Mouse (Mus musculus) limb, embryonic 14.5 days (tissue): ENCODE data around the gene Pcbp3. TPM values are rescaled to one million over a fixed set of nuclear protein-coding genes. Genes with fewer than 3 reads are reported as not detected.

Experiments
- ATAC-seq: fragments of 200-750 bp; cut with Nextera tagmentation; 2 replicates; pipeline ENCODE4 v1.8.0; 2017; ENCODE audit warnings: low read depth, moderate number of reproducible peaks, moderate TSS enrichment; ENCODE audit not compliant: low FRiP score
- DNase-seq: peaks from one replicate; pipeline ENCODE4 v3.0.0-alpha.2; 2015; ENCODE audit warnings: low spot score
- H3K27ac ChIP-seq: fragments of 300-500 bp; sonication (generic); replicated peaks from 2 replicates; pipeline ENCODE4 v1.5.1; 2014; ENCODE audit warnings: low read depth, mild to moderate bottlenecking, low read length, moderate library complexity, mixed read lengths
- H3K27me3 ChIP-seq: fragments of 300-500 bp; sonication (generic); 2 replicates; pipeline ENCODE4 v1.6.1; 2014; ENCODE audit warnings: low read length, mixed read lengths; ENCODE audit not compliant: control insufficient read depth, insufficient read depth
- H3K36me3 ChIP-seq: fragments of 300-500 bp; sonication (generic); 2 replicates; pipeline ENCODE4 v1.6.1; 2014; ENCODE audit warnings: mild to moderate bottlenecking, low read length, moderate library complexity, mixed read lengths; ENCODE audit not compliant: control insufficient read depth, insufficient read depth
- H3K4me1 ChIP-seq: fragments of 300-500 bp; sonication (generic); 2 replicates; pipeline ENCODE4 v1.6.1; 2014; ENCODE audit warnings: antibody characterized with exemption, low read length, mixed read lengths; ENCODE audit not compliant: control insufficient read depth, insufficient read depth
- H3K4me2 ChIP-seq: fragments of 300-500 bp; sonication (generic); replicated peaks from 2 replicates; pipeline ENCODE4 v1.6.1; 2014; ENCODE audit warnings: low read depth, mild to moderate bottlenecking, low read length, moderate library complexity; ENCODE audit not compliant: severe bottlenecking
- H3K4me3 ChIP-seq: fragments of 300-500 bp; sonication (generic); replicated peaks from 2 replicates; pipeline ENCODE4 v1.5.1; 2014; ENCODE audit warnings: low read length
- H3K9ac ChIP-seq: fragments of 300-500 bp; sonication (generic); 2 replicates; pipeline ENCODE4 v1.6.1; 2014; ENCODE audit warnings: mild to moderate bottlenecking, low read depth, low read length, moderate library complexity; ENCODE audit not compliant: severe bottlenecking
- H3K9me3 ChIP-seq: fragments of 300-500 bp; sonication (generic); 2 replicates; pipeline ENCODE4 v1.6.1; 2016; ENCODE audit warnings: low read length; ENCODE audit not compliant: control insufficient read depth
- POLR2A ChIP-seq: fragments of 200-500 bp; IDR thresholded peaks from 2 replicates; pipeline ENCODE4 v1.8.0; 2012; ENCODE audit warnings: inconsistent platforms, mild to moderate bottlenecking, moderate library complexity, borderline replicate concordance; ENCODE audit not compliant: insufficient read depth, insufficient read length; ENCODE audit errors: extremely low read depth
- WGBS: fragments of 180-500 bp; shearing (Covaris S2); extraction: QIAGEN DNeasy Blood & Tissue Kit; methylation state at CpG from one replicate; pipeline ENCODE4 v1.1.7; 2014; 5-methylcytosine and 5-hydroxymethylcytosine counted together
- polyA plus RNA-seq, 2 experiments: library from polyadenylated mRNA; depleted of rRNA in 1 of 2; stranded (reverse) in 1 of 2; unstranded in 1 of 2; fragments of >200 nt; fragmentation: Nextera tagmentation in 1 of 2; extraction: Ambion mirVana in 1 of 2; gene quantifications; 2 replicates each; pipeline versions ENCODE4 v1.2.1 to v1.2.3; 2012 to 2014

Gene Pcbp3
- polyA plus RNA-seq, 2 experiments: 11.5 to 16.4 TPM

GRCm38 (mm10) chr10:76721216-76721615 lies 240.5 kb downstream of the Pcbp3 start:
- Histone ChIP-seq H3K9me3 (no peaks in the 10 kb centered on the region), H3K36me3 (peaks cover 68% of the 10 kb centered on the region), H3K4me2 (no peak overlapping the region), H3K9ac (no peak overlapping the region), H3K4me1 (peaks cover 15% of the 10 kb centered on the region), H3K27me3 (no peaks in the 10 kb centered on the region), H3K27ac (no peak overlapping the region), H3K4me3 (no peak overlapping the region)
- ATAC-seq (no peak), DNase-seq (no peak)
- 82% methylated on average over 11 of the region's 11 CpGs for WGBS
- no peak for TF ChIP-seq POLR2A

DNA sequence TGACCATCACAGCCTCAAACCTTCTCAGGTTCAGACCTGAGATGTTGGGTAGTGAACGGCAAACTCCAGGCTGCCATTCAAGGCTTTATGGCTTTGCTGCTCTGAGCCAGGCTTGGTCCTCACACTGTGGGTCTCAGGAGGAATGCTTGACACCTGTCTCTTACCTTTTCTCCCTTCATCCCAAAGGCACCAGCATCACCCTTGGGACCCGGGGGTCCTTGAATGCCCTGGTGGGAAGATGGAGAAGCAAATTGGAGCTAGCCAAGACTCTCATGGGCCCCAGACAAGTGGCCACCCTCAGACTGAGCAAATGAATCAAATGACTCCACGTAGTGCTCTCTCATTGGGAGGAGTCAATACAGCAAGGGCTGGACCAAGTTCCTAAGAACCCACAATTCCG lies 244.1 kb downstream of the Pcbp3 start:
- ATAC-seq: no peak
- Histone ChIP-seq H3K4me2 (no peak overlapping the region), H3K36me3 (peaks cover 96% of the 10 kb centered on the region), H3K4me1 (no peaks in the 10 kb centered on the region), H3K9me3 (no peaks in the 10 kb centered on the region), H3K27me3 (no peaks in the 10 kb centered on the region), H3K4me3 (no peak overlapping the region), H3K27ac (no peak overlapping the region), H3K9ac (no peak overlapping the region)
- TF ChIP-seq POLR2A: no peak
- WGBS: 83% methylated on average over 4 of the region's 4 CpGs
- no peak for DNase-seq

GRCm38 (mm10) chr10:76717026-76717425 lies 244.7 kb downstream of the Pcbp3 start:
- no peak for TF ChIP-seq POLR2A
- DNase-seq (no peak), ATAC-seq (no peak)
- H3K36me3 ChIP-seq: peaks cover 96% of the 10 kb centered on the region
- no peak overlapping the region for H3K4me3 ChIP-seq
- H3K4me2 ChIP-seq: no peak overlapping the region
- no peaks in the 10 kb centered on the region for H3K27me3 ChIP-seq
- 89% methylated on average over 7 of the region's 7 CpGs for WGBS
- H3K4me1 ChIP-seq: no peaks in the 10 kb centered on the region
- no peak overlapping the region for H3K9ac ChIP-seq
- no peak overlapping the region for H3K27ac ChIP-seq
- no peaks in the 10 kb centered on the region for H3K9me3 ChIP-seq

DNA sequence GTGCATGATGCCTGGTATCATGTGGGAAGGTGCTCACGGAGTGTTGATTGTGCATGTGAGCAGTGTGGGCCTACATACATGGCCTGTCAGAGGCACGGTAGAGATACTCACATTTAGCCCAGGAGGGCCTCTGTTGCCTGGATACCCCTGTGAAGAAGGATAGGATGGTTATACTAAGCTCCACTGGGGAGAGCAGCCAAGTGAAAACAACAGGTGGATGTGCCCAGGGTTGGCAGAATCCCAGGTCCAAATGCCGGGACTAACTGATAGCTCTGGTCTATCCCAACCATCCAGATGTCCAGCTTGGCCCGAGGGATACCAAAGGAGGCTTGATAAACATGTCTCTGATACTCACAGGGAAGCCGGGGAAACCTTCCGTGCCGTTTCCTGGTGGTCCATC lies 247.4 kb downstream of the Pcbp3 start:
- Histone ChIP-seq H3K9me3 (no peaks in the 10 kb centered on the region), H3K27ac (no peak overlapping the region), H3K9ac (no peak overlapping the region), H3K36me3 (peaks cover 93% of the 10 kb centered on the region), H3K4me1 (no peaks in the 10 kb centered on the region), H3K4me2 (no peak overlapping the region), H3K4me3 (no peak overlapping the region), H3K27me3 (no peaks in the 10 kb centered on the region)
- WGBS: 87% methylated on average over 7 of the region's 7 CpGs
- peak; percentile 23 for ATAC-seq
- peak; percentile 36 for DNase-seq
- TF ChIP-seq POLR2A: no peak

DNA sequence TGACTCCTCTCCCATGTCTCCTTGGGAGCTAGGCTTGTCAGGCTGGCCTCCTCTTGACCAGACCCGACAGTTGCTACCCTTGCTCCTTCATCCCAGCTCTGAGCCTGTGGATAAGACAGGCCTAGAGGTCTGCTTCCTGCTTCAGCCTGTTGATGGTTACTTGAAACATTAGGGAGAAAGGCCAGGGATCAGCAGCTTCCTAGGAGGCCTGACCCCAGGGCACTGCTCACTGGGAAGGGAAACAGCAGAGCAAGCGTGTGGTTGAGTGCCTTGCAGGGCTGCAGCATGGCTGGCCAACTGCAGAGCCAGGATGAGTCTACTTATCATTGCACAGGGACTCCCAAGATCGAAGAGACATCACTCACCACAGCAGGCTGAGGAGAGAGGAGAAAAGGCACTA lies 249.2 kb downstream of the Pcbp3 start:
- H3K27me3 ChIP-seq: no peaks in the 10 kb centered on the region
- DNase-seq (no peak), ATAC-seq (no peak)
- H3K4me1 ChIP-seq: no peaks in the 10 kb centered on the region
- no peak overlapping the region for H3K4me3 ChIP-seq
- no peak overlapping the region for H3K9ac ChIP-seq
- peaks cover 86% of the 10 kb centered on the region for H3K36me3 ChIP-seq
- H3K4me2 ChIP-seq: no peak overlapping the region
- no peak overlapping the region for H3K27ac ChIP-seq
- H3K9me3 ChIP-seq: no peaks in the 10 kb centered on the region
- no peak for TF ChIP-seq POLR2A
- 83% methylated on average over 3 of the region's 3 CpGs for WGBS

Other genes starting within 250 kb of the Pcbp3 start
- gene Col6a1, start 235.7 kb downstream of the Pcbp3 start, polyA plus RNA-seq (2012; rRNA removed): 444 and 445 TPM in 2 replicates
- 287 and 330 TPM in 2 replicates for gene Col6a1, start 235.7 kb downstream of the Pcbp3 start, polyA plus RNA-seq (2014; fragmentation: Nextera tagmentation; extraction: Ambion mirVana)
- gene Slc19a1, start 70.4 kb upstream of the Pcbp3 start, polyA plus RNA-seq (2012; rRNA removed): 47.1 and 80.8 TPM in 2 replicates
- gene Slc19a1, start 70.4 kb upstream of the Pcbp3 start, polyA plus RNA-seq (2014; fragmentation: Nextera tagmentation; extraction: Ambion mirVana): 30.5 and 32.1 TPM in 2 replicates
- gene Col18a1, start 204.7 kb upstream of the Pcbp3 start, polyA plus RNA-seq (2012; rRNA removed): 66.4 and 75.0 TPM in 2 replicates
- gene Col18a1, start 204.7 kb upstream of the Pcbp3 start, polyA plus RNA-seq (2014; fragmentation: Nextera tagmentation; extraction: Ambion mirVana): 77.8 and 80.2 TPM in 2 replicates